Mouse (Mus musculus) forebrain, embryonic 11.5 days (tissue): ENCODE results near the gene Dpm1. TPM values are rescaled to one million over a fixed set of nuclear protein-coding genes. Genes with fewer than 3 reads are reported as not detected.

ENCODE experiments used
- ATAC-seq: fragments of 200-750 bp; cut with Nextera tagmentation; replicated peaks from 2 replicates; pipeline ENCODE4 v1.8.0; 2017; ENCODE audit warnings: moderate TSS enrichment; ENCODE audit not compliant: low FRiP score
- DNase-seq: peaks from one replicate; pipeline ENCODE4 v3.0.0-alpha.2; 2017; ENCODE audit warnings: low spot score
- H3K27ac ChIP-seq: fragments of 300-500 bp; sonication (generic); 2 replicates; pipeline ENCODE4 v1.5.1; 2014; ENCODE audit warnings: low read depth, low read length
- H3K27me3 ChIP-seq: fragments of 300-500 bp; sonication (generic); 2 replicates; pipeline ENCODE4 v1.6.1; 2014; ENCODE audit warnings: mild to moderate bottlenecking, low read length, mixed read lengths; ENCODE audit not compliant: control insufficient read depth, insufficient read depth
- H3K36me3 ChIP-seq: fragments of 300-500 bp; sonication (generic); 2 replicates; pipeline ENCODE4 v1.6.1; 2014; ENCODE audit warnings: mild to moderate bottlenecking, low read length, moderate library complexity, mixed read lengths; ENCODE audit not compliant: control insufficient read depth, insufficient read depth
- H3K4me1 ChIP-seq: fragments of 300-500 bp; sonication (generic); replicated peaks from 2 replicates; pipeline ENCODE4 v1.6.1; 2014; ENCODE audit warnings: low read length, mixed read lengths; ENCODE audit not compliant: control insufficient read depth, insufficient read depth
- H3K4me2 ChIP-seq: fragments of 300-500 bp; sonication (generic); 2 replicates; pipeline ENCODE4 v1.6.1; 2014; ENCODE audit warnings: low read depth, mild to moderate bottlenecking, low read length, moderate library complexity, mixed read lengths; ENCODE audit not compliant: severe bottlenecking
- H3K4me3 ChIP-seq: fragments of 300-500 bp; sonication (generic); 2 replicates; pipeline ENCODE4 v1.5.1; 2014; ENCODE audit warnings: low read depth, low read length
- H3K9ac ChIP-seq: fragments of 300-500 bp; sonication (generic); 2 replicates; pipeline ENCODE4 v1.6.1; 2014; ENCODE audit warnings: low read length
- H3K9me3 ChIP-seq: fragments of 300-500 bp; sonication (generic); 2 replicates; pipeline ENCODE4 v1.6.1; 2016; ENCODE audit warnings: low read length, mixed read lengths; ENCODE audit not compliant: control insufficient read depth
- WGBS: fragments of 180-500 bp; shearing (Covaris S2); extraction: QIAGEN DNeasy Blood & Tissue Kit; methylation state at CpG from one replicate; pipeline ENCODE4 v1.1.7; 2014; 5-methylcytosine and 5-hydroxymethylcytosine counted together
- polyA plus RNA-seq: library from polyadenylated mRNA; unstranded; fragments of >200 nt; fragmentation: Nextera tagmentation; extraction: Ambion mirVana; gene quantifications from 2 replicates; pipeline ENCODE4 v1.2.1, GENCODE M21; 2014

Gene Dpm1
- polyA plus RNA-seq, 1 experiment from 2014 or later = 58.6 TPM

GRCm38 (mm10) chr2:168206725-168207644 is 23.4 kb downstream of the Dpm1 start, which contains the start of gene Adnp:
Gene Adnp, minus strand, starts transcription at chr2:168207112.
- peak within 1 kb of the TSS; percentile 100 for H3K9ac ChIP-seq
- H3K4me3 ChIP-seq = peak within 1 kb of the TSS; percentile 100
- WGBS = 1% methylated on average over 45 of the region's 89 CpGs
- peak within 1 kb of the TSS; percentile 80 for H3K4me2 ChIP-seq
- peaks cover 9% of the 10 kb centered on the region for H3K4me1 ChIP-seq
- peak within 1 kb of the TSS; percentile 97 for H3K27ac ChIP-seq
- no peaks in the 10 kb centered on the region for H3K9me3 ChIP-seq
- DNase-seq (peak; percentile 98), ATAC-seq (peak; percentile 90)
- H3K36me3 ChIP-seq = peaks cover 12% of the 10 kb centered on the region
- H3K27me3 ChIP-seq = no peaks in the 10 kb centered on the region

- DNase-seq (peak; percentile 81), ATAC-seq (peak; percentile 15)
- Histone ChIP-seq H3K36me3 (peaks cover 10% of the 10 kb centered on the region), H3K9ac (peak overlapping the region; percentile 100), H3K27ac (peak overlapping the region; percentile 97), H3K4me1 (peaks cover 9% of the 10 kb centered on the region), H3K27me3 (no peaks in the 10 kb centered on the region), H3K4me3 (peak overlapping the region; percentile 100), H3K4me2 (peak overlapping the region; percentile 80), H3K9me3 (no peaks in the 10 kb centered on the region)
- WGBS = under 1% methylated on average over 38 of the region's 49 CpGs
These were observed 24.4 kb downstream of the Dpm1 start for GRCm38 (mm10) chr2:168205681-168206631.

- Histone ChIP-seq H3K27ac (no peak overlapping the region), H3K4me3 (peak overlapping the region; percentile 100), H3K4me2 (peak overlapping the region; percentile 80), H3K27me3 (no peaks in the 10 kb centered on the region), H3K4me1 (peaks cover 9% of the 10 kb centered on the region), H3K9me3 (no peaks in the 10 kb centered on the region), H3K9ac (peak overlapping the region; percentile 100), H3K36me3 (peaks cover 10% of the 10 kb centered on the region)
- peak; percentile 36; the same call in 1 of the 2 replicates for ATAC-seq
- WGBS = 8% methylated on average over 6 of the region's 6 CpGs
- DNase-seq = peak; percentile 93
These were observed 25.1 kb downstream of the Dpm1 start for GRCm38 (mm10) chr2:168205265-168205664.

- WGBS = 92% methylated on average over 8 of the region's 8 CpGs
- H3K27ac ChIP-seq = no peak overlapping the region
These were observed 25.9 kb downstream of the Dpm1 start for GRCm38 (mm10) chr2:168204476-168204999.

GRCm38 (mm10) chr2:168200014-168200691 is 30.2 kb downstream of the Dpm1 start:
- peaks cover 18% of the 10 kb centered on the region for H3K4me1 ChIP-seq
- H3K9me3 ChIP-seq = no peaks in the 10 kb centered on the region
- no peak overlapping the region for H3K9ac ChIP-seq
- H3K4me3 ChIP-seq = no peak overlapping the region
- H3K4me2 ChIP-seq = no peak overlapping the region
- DNase-seq (no peak), ATAC-seq (no peak)
- peaks cover 12% of the 10 kb centered on the region for H3K36me3 ChIP-seq
- H3K27ac ChIP-seq = no peak overlapping the region
- no peaks in the 10 kb centered on the region for H3K27me3 ChIP-seq
- WGBS = 93% methylated on average over 5 of the region's 5 CpGs

More at GRCm38 (mm10) chr2:168204476-168204999, 25.9 kb downstream of the Dpm1 start:
- no peak overlapping the region for H3K9ac ChIP-seq
- peaks cover 10% of the 10 kb centered on the region for H3K36me3 ChIP-seq
- no peaks in the 10 kb centered on the region for H3K27me3 ChIP-seq
- DNase-seq (no peak), ATAC-seq (no peak)
- H3K9me3 ChIP-seq = no peaks in the 10 kb centered on the region
- peak overlapping the region; percentile 80 for H3K4me2 ChIP-seq
- H3K4me1 ChIP-seq = peaks cover 11% of the 10 kb centered on the region
- peak overlapping the region; percentile 100 for H3K4me3 ChIP-seq

- no peak overlapping the region for H3K4me2 ChIP-seq
- no peak overlapping the region for H3K9ac ChIP-seq
- no peaks in the 10 kb centered on the region for H3K9me3 ChIP-seq
- H3K36me3 ChIP-seq = peaks cover 11% of the 10 kb centered on the region
- peaks cover 13% of the 10 kb centered on the region for H3K4me1 ChIP-seq
- 86% methylated on average over 4 of the region's 4 CpGs for WGBS
- DNase-seq = no peak
- no peaks in the 10 kb centered on the region for H3K27me3 ChIP-seq
- H3K27ac ChIP-seq = no peak overlapping the region
- no peak overlapping the region for H3K4me3 ChIP-seq
- ATAC-seq = no peak
These were observed 30.9 kb downstream of the Dpm1 start for GRCm38 (mm10) chr2:168199476-168199875.

GRCm38 (mm10) chr2:168198421-168198820 is 32.0 kb downstream of the Dpm1 start:
- Histone ChIP-seq H3K4me2 (no peak overlapping the region), H3K4me1 (peaks cover 9% of the 10 kb centered on the region), H3K9ac (no peak overlapping the region), H3K9me3 (no peaks in the 10 kb centered on the region), H3K27ac (no peak overlapping the region), H3K27me3 (no peaks in the 10 kb centered on the region), H3K36me3 (peaks cover 4% of the 10 kb centered on the region), H3K4me3 (no peak overlapping the region)
- ATAC-seq (no peak), DNase-seq (no peak)
- 92% methylated on average over 1 of the region's 1 CpGs for WGBS
